Mouse (Mus musculus) right cerebral cortex, postnatal 36 days (tissue): ENCODE results near the gene Ssh1.

Experiments
- DNase-seq, 2 experiments: peaks; one replicate each; pipeline ENCODE4 v3.0.0; 2022; ENCODE audit warnings: low spot score in 2 of 2, mixed read lengths in 1 of 2

Gene Ssh1

GRCm38 (mm10) chr5:113892005-113892404 lies 101.7 kb downstream of the Ssh1 start:
- DNase-seq, result no peak

- DNase-seq, result no peak
Observed at GRCm38 (mm10) chr5:113890874-113891273, 102.8 kb downstream of the Ssh1 start.

GRCm38 (mm10) chr5:113889912-113890311 lies 103.8 kb downstream of the Ssh1 start:
- no peak for DNase-seq

- no peak for DNase-seq
Observed at GRCm38 (mm10) chr5:113889181-113889906, 104.3 kb downstream of the Ssh1 start.

- no peak for DNase-seq
Observed at GRCm38 (mm10) chr5:113888186-113888795, 105.4 kb downstream of the Ssh1 start.

- no peak for DNase-seq
Observed at GRCm38 (mm10) chr5:113887132-113887531, 106.6 kb downstream of the Ssh1 start.
